7 mouse cellular contexts compared by ENCODE assay signal in the genomic region with DNA sequence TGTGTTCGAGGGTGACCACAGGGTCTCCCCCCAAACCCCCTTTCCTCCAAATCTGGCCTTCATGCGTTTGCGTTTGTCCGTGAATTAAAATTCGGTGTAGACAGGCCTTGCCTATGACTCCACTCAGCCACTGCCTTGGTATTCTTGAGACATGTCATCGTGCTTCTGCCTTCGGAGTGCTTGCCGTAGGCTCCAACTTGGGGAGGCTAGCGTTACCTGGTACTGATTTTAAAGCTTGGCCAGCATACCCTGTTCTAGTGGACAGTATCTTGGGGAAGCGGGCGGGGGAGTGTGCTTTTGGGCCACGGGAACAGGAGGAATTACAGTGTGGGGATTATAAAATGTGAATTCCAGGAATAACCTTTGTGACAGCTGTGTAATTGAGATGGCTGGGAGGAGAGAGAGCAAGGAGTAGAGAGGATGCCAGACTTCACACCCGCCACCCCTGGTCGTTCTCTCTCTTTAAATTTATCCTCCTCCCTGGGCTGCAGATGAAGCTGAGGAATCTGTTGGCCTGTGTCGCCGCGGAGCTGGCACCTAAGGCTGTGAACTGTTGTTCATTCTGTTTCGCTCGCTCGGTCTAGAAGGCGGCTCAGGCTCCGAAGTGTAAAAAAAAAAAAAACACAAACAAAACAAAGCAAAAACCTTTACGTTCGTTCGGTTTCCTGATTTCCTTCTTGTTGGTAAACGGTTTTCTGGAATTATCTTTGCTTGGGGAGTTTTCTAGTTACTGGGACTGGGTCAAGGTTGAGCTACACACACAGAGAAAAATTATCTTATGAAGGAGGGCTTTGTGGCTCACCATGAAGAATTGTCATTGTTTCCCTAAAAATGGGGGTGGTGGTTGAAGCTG. TPM values are rescaled to one million over a fixed set of nuclear protein-coding genes. Genes with fewer than 3 reads are reported as not detected.
DNase-seq lines count a peak whose midpoint lies in the region; ATAC-seq and TF ChIP-seq lines count a peak whose summit lies in the region.

No protein-coding gene starts in this region.

- H3K27me3 ChIP-seq in heart, embryonic 10.5 days (ENCODE audit: insufficient read depth, poor library complexity, severe bottlenecking): no peaks in the 10 kb centered on the region
- no peaks in the 10 kb centered on the region for H3K27me3 ChIP-seq in kidney, postnatal 0 days (ENCODE audit: insufficient read depth, low read length)

- peak overlapping the region; percentile 99 for H3K9ac ChIP-seq in kidney, postnatal 0 days (ENCODE audit: low read depth, low read length)

- peak overlapping the region; percentile 79 for H3K4me3 ChIP-seq in cortical plate, adult 2 months (ENCODE audit: insufficient read depth, low read length)
- peak overlapping the region; percentile 91 for H3K4me3 ChIP-seq in heart, embryonic 10.5 days
- peak overlapping the region; percentile 97 for H3K4me3 ChIP-seq in kidney, postnatal 0 days (replicated peaks; ENCODE audit: low read depth, low read length)

- H3K4me2 ChIP-seq in kidney, postnatal 0 days (ENCODE audit: low read length): peak overlapping the region; percentile 72

- H3K36me3 ChIP-seq in heart, embryonic 10.5 days: peaks cover 11% of the 10 kb centered on the region; the same call in 1 of the 2 replicates
- H3K36me3 ChIP-seq in kidney, postnatal 0 days (ENCODE audit: insufficient read depth, low read length): 0 out of 2 replicates have a peak, but pooled peaks cover 2% of the 10 kb centered on the region

- peak overlapping the region; percentile 96 for H3K27ac ChIP-seq in cortical plate, adult 2 months (ENCODE audit: insufficient read depth, low read length)
- H3K27ac ChIP-seq in heart, embryonic 10.5 days: peak overlapping the region; percentile 99
- H3K27ac ChIP-seq in kidney, postnatal 0 days: peak overlapping the region; percentile 98

- no peak for TF ChIP-seq POLR2A in cortical plate, adult 2 months (IDR thresholded peaks at IDR 0.05; ENCODE audit: extremely low read depth, insufficient read depth, low read length)

- WGBS in heart, embryonic 10.5 days: under 1% methylated on average over 26 of the region's 26 CpGs
- WGBS in kidney, postnatal 0 days: 1% methylated on average over 26 of the region's 26 CpGs

- peaks cover 6% of the 10 kb centered on the region for H3K4me1 ChIP-seq in cortical plate, adult 2 months (ENCODE audit: control insufficient read depth, insufficient read depth, low read length)
- peaks cover 61% of the 10 kb centered on the region for H3K4me1 ChIP-seq in heart, embryonic 10.5 days
- peaks cover 18% of the 10 kb centered on the region for H3K4me1 ChIP-seq in kidney, postnatal 0 days (replicated peaks; ENCODE audit: insufficient read depth, low read length)

- peak; percentile 31 to 44 for DNase-seq in B cell, adult 2 months
- peak; percentile 35 for DNase-seq in ES-CJ7 (ENCODE audit: low read depth, low spot score)
- no peak for DNase-seq in heart, embryonic 10.5 days (ENCODE audit: low spot score)
- peak; percentile 85 for DNase-seq in kidney, postnatal 0 days (ENCODE audit: low spot score)
- DNase-seq in lung, postnatal 4 days: peak; percentile 42 to 54
- DNase-seq in right cerebral cortex, postnatal 25 days: peak; percentile 53

- no peak for TF ChIP-seq CTCF in cortical plate, adult 2 months (IDR thresholded peaks at IDR 0.05; ENCODE audit: extremely low read depth, insufficient read depth, low read length)
- no peak for TF ChIP-seq CTCF in kidney, postnatal 0 days (IDR thresholded peaks at IDR 0.05; ENCODE audit: low read depth)

- 0 out of 2 replicates have a peak, but pooled peaks have one; percentile 6 for ATAC-seq in kidney, postnatal 0 days (replicated peaks; ENCODE audit: low FRiP score, low read depth)

- H3K9me3 ChIP-seq in heart, embryonic 10.5 days: no peaks in the 10 kb centered on the region
- no peaks in the 10 kb centered on the region for H3K9me3 ChIP-seq in kidney, postnatal 0 days (replicated peaks; ENCODE audit: low read length)

RNA-seq across cellular contexts. Expression of gene Map4k4, which starts 1.4 kb away (rescaled TPM):
- 111 and 112 TPM in 2 replicates for polyA plus RNA-seq in cortical plate, adult 2 months (2012; rRNA removed)
- 19.0 and 24.7 TPM in 2 replicates for polyA plus RNA-seq in heart, embryonic 10.5 days (2016; fragmentation: Nextera tagmentation; extraction: Ambion mirVana)
- polyA plus RNA-seq in kidney, postnatal 0 days (2015; fragmentation: Nextera tagmentation; extraction: Ambion mirVana): 14.4 and 16.2 TPM in 2 replicates
